ENCODE assay signal across 21 mouse cellular contexts in genomic region chr16:93429324-93429781, GRCm38 (mm10).
A peak's percentile ranks its signal among the peaks of the same experiment; 100 is the strongest.
DNase-seq lines count a peak whose midpoint lies in the region; ATAC-seq and TF ChIP-seq lines count a peak whose summit lies in the region.
"Had no signal": no experiment of that assay in that cellular context is flagged by ENCODE, and none has a peak within 500 bp of the region (broad histone marks: within the 10 kb centered on the region; RNA-seq: fewer than 3 reads in every experiment).

No protein-coding gene starts in this region.

- H3K4me3 ChIP-seq in lung, postnatal 0 days (ENCODE audit: low read depth, low read length), result no peak overlapping the region
- no peak overlapping the region for H3K4me3 ChIP-seq in lung, adult 2 months (replicated peaks; ENCODE audit: extremely low read depth, low read depth, low read length)
- H3K4me3 ChIP-seq in midbrain, postnatal 0 days (ENCODE audit: low read depth, low read length), result no peak overlapping the region
- H3K4me3 ChIP-seq: embryonic facial prominence, embryonic 15.5 days; forebrain, embryonic 13.5 days; gastrocnemius, adult 2 months; heart, embryonic 10.5 days; neural tube, embryonic 13.5 days; stomach, embryonic 15.5 days had no signal

- 45% methylated on average over 8 of the region's 8 CpGs for WGBS in lung, postnatal 0 days
- 45% methylated on average over 8 of the region's 8 CpGs for WGBS in lung, adult 2 months
- WGBS in midbrain, postnatal 0 days, result 65% methylated on average over 8 of the region's 8 CpGs

- peak; percentile 38; the same call in 1 of the 2 replicates for ATAC-seq in lung, postnatal 0 days
- peak; percentile 64 for ATAC-seq in granulocyte monocyte progenitor cell, adult 5-6 weeks (replicated peaks; ENCODE audit: poor library complexity, severe bottlenecking)
- no peak for ATAC-seq in midbrain, postnatal 0 days (ENCODE audit: low FRiP score)
- ATAC-seq: forebrain, embryonic 13.5 days had no signal

- no peak for TF ChIP-seq EP300 in lung, postnatal 0 days (IDR thresholded peaks at IDR 0.05)

- no peaks in the 10 kb centered on the region for H3K9me3 ChIP-seq in lung, postnatal 0 days (ENCODE audit: low read length)
- no peaks in the 10 kb centered on the region for H3K9me3 ChIP-seq in midbrain, postnatal 0 days (ENCODE audit: low read length)
- H3K9me3 ChIP-seq: embryonic facial prominence, embryonic 15.5 days; forebrain, embryonic 13.5 days; heart, embryonic 10.5 days; neural tube, embryonic 13.5 days; stomach, embryonic 15.5 days had no signal

- no peak overlapping the region for H3K27ac ChIP-seq in lung, postnatal 0 days (ENCODE audit: low read length)
- no peak overlapping the region for H3K27ac ChIP-seq in midbrain, postnatal 0 days (ENCODE audit: low read depth, low read length)
- H3K27ac ChIP-seq: embryonic facial prominence, embryonic 15.5 days; forebrain, embryonic 13.5 days; gastrocnemius, adult 2 months; heart, embryonic 10.5 days; hindbrain, embryonic 14.5 days; neural tube, embryonic 13.5 days; stomach, embryonic 15.5 days had no signal

- no peak for TF ChIP-seq CTCF in lung, postnatal 0 days (IDR thresholded peaks at IDR 0.05)
- TF ChIP-seq CTCF in lung, adult 2 months (IDR thresholded peaks at IDR 0.05; ENCODE audit: insufficient read depth, low read length), result no peak
- no peak for TF ChIP-seq CTCF in midbrain, postnatal 0 days (IDR thresholded peaks at IDR 0.05)

- DNase-seq in heart, adult 11 months, result peak; percentile 35
- DNase-seq in heart, adult 18-20 months, result no peak
- peak; percentile 74 for DNase-seq in lung, postnatal 0 days (ENCODE audit: low spot score)
- DNase-seq in lung, adult 2 months, result no peak
- peak; percentile 10 for DNase-seq in telencephalon, adult 2 months (ENCODE audit: low read depth, low spot score)
- DNase-seq in midbrain, postnatal 0 days (ENCODE audit: low spot score), result no peak
- no peak for DNase-seq in right cerebral cortex, postnatal 4 days
- DNase-seq: adrenal gland, postnatal 14 days; cerebellum, postnatal 10 days; gastrocnemius, adult 2 months; heart, postnatal 14 days; kidney, adult 11 months; kidney, postnatal 4 days had no signal

- H3K4me2 ChIP-seq in lung, postnatal 0 days (replicated peaks; ENCODE audit: low read depth, low read length), result 0 out of 2 replicates have a peak overlapping the region, but pooled peaks have one; percentile 11
- H3K4me2 ChIP-seq in midbrain, postnatal 0 days (ENCODE audit: low read depth, low read length, poor library complexity, severe bottlenecking), result no peak overlapping the region
- H3K4me2 ChIP-seq: embryonic facial prominence, embryonic 15.5 days; forebrain, embryonic 13.5 days; hindbrain, embryonic 14.5 days; liver, embryonic 11.5 days; neural tube, embryonic 13.5 days; stomach, embryonic 15.5 days had no signal

- H3K4me1 ChIP-seq in lung, postnatal 0 days (ENCODE audit: insufficient read depth, low read depth, low read length), result no peaks in the 10 kb centered on the region
- no peaks in the 10 kb centered on the region for H3K4me1 ChIP-seq in lung, adult 2 months (ENCODE audit: control insufficient read depth, insufficient read depth, low read length)
- H3K4me1 ChIP-seq in midbrain, postnatal 0 days (ENCODE audit: insufficient read depth, low read length), result no peaks in the 10 kb centered on the region
- H3K4me1 ChIP-seq: forebrain, embryonic 13.5 days; heart, embryonic 10.5 days; neural tube, embryonic 13.5 days; stomach, embryonic 15.5 days had no signal

- no peak for TF ChIP-seq POLR2A in lung, adult 2 months (IDR thresholded peaks at IDR 0.05; ENCODE audit: borderline replicate concordance, extremely low read depth, low read depth, low read length)

- no peaks in the 10 kb centered on the region for H3K36me3 ChIP-seq in lung, postnatal 0 days (ENCODE audit: insufficient read depth, low read length)
- H3K36me3 ChIP-seq in midbrain, postnatal 0 days (ENCODE audit: insufficient read depth, low read length), result no peaks in the 10 kb centered on the region
- H3K36me3 ChIP-seq: embryonic facial prominence, embryonic 15.5 days; heart, embryonic 10.5 days; neural tube, embryonic 13.5 days; stomach, embryonic 15.5 days had no signal

- H3K27me3 ChIP-seq in lung, postnatal 0 days (replicated peaks; ENCODE audit: insufficient read depth, low read length), result no peaks in the 10 kb centered on the region
- peaks cover 3% of the 10 kb centered on the region; the same call in 1 of the 2 replicates for H3K27me3 ChIP-seq in midbrain, postnatal 0 days (ENCODE audit: insufficient read depth, low read length)
- H3K27me3 ChIP-seq: forebrain, embryonic 13.5 days; neural tube, embryonic 13.5 days; stomach, embryonic 15.5 days had no signal

- H3K9ac ChIP-seq in lung, postnatal 0 days (replicated peaks; ENCODE audit: low read depth), result no peak overlapping the region
- H3K9ac ChIP-seq in midbrain, postnatal 0 days (replicated peaks; ENCODE audit: low read length, poor library complexity, severe bottlenecking), result no peak overlapping the region
- H3K9ac ChIP-seq: embryonic facial prominence, embryonic 15.5 days; forebrain, embryonic 13.5 days; hindbrain, embryonic 14.5 days; neural tube, embryonic 13.5 days; stomach, embryonic 15.5 days had no signal

Comparison
In these comparisons a context has a peak if more than half of its experiments do, and no peak if none do; other contexts are left out.
1. DNase-seq: peak in heart, adult 11 months (single experiment), lung, postnatal 0 days (single experiment) and telencephalon, adult 2 months (single experiment); none in heart, adult 18-20 months (0 of 2), lung, adult 2 months (single experiment), midbrain, postnatal 0 days (single experiment) and right cerebral cortex, postnatal 4 days (single experiment).